Comparison of ENCODE assay signal across 8 mouse cellular contexts in genomic region chr7:114066529-114067178, GRCm38 (mm10). TPM values are rescaled to one million over a fixed set of nuclear protein-coding genes. Genes with fewer than 3 reads are reported as not detected.
A peak's percentile ranks its signal among the peaks of the same experiment; 100 is the strongest.
DNase-seq lines count a peak whose midpoint lies in the region; ATAC-seq lines count a peak whose summit lies in the region.

No protein-coding gene starts in this region.

- peaks cover 34% of the 10 kb centered on the region for H3K4me1 ChIP-seq in embryonic facial prominence, embryonic 15.5 days
- peaks cover 49% of the 10 kb centered on the region for H3K4me1 ChIP-seq in limb, embryonic 13.5 days
- peaks cover 9% of the 10 kb centered on the region for H3K4me1 ChIP-seq in midbrain, embryonic 16.5 days (ENCODE audit: control insufficient read depth, insufficient read depth, low read length)

- DNase-seq in 416B (ENCODE audit: low read depth), result peak; percentile 67
- DNase-seq in adrenal gland, postnatal 4 days (ENCODE audit: low spot score in 2 of 2), result peak; percentile 55 to 70
- DNase-seq in heart, adult 9 months (ENCODE audit: low spot score in 2 of 2), result peak; percentile 85 to 86
- DNase-seq in kidney, adult 9 months, result peak; percentile 96
- DNase-seq in spleen, postnatal 10 days (ENCODE audit: low spot score in 2 of 2), result peak; percentile 57 to 78

- no peaks in the 10 kb centered on the region for H3K9me3 ChIP-seq in embryonic facial prominence, embryonic 15.5 days (replicated peaks)
- H3K9me3 ChIP-seq in limb, embryonic 13.5 days, result no peaks in the 10 kb centered on the region
- no peaks in the 10 kb centered on the region for H3K9me3 ChIP-seq in midbrain, embryonic 16.5 days (replicated peaks; ENCODE audit: control insufficient read depth, low read length, poor library complexity, severe bottlenecking)

- no peaks in the 10 kb centered on the region for H3K36me3 ChIP-seq in embryonic facial prominence, embryonic 15.5 days
- no peaks in the 10 kb centered on the region for H3K36me3 ChIP-seq in limb, embryonic 13.5 days
- H3K36me3 ChIP-seq in midbrain, embryonic 16.5 days (ENCODE audit: control insufficient read depth, insufficient read depth, low read length), result no peaks in the 10 kb centered on the region

- H3K4me3 ChIP-seq in embryonic facial prominence, embryonic 15.5 days (replicated peaks), result peak overlapping the region; percentile 37
- peak overlapping the region; percentile 35 for H3K4me3 ChIP-seq in limb, embryonic 13.5 days
- peak overlapping the region; percentile 30 for H3K4me3 ChIP-seq in midbrain, embryonic 16.5 days (ENCODE audit: low read depth, low read length)

- H3K4me2 ChIP-seq in embryonic facial prominence, embryonic 15.5 days (replicated peaks), result peak overlapping the region; percentile 62
- H3K4me2 ChIP-seq in limb, embryonic 13.5 days (replicated peaks), result peak overlapping the region; percentile 64
- peak overlapping the region; percentile 57 for H3K4me2 ChIP-seq in midbrain, embryonic 16.5 days (ENCODE audit: low read length)

- 0 out of 2 replicates have a peak, but pooled peaks have one; percentile 20 for ATAC-seq in embryonic facial prominence, embryonic 15.5 days (ENCODE audit: insufficient number of reproducible peaks, low FRiP score, low TSS enrichment, low read depth)
- ATAC-seq in limb, embryonic 13.5 days (ENCODE audit: low FRiP score, low read depth), result peak; percentile 75
- ATAC-seq in midbrain, embryonic 16.5 days, result peak; percentile 71

- WGBS in embryonic facial prominence, embryonic 15.5 days, result 10% methylated on average over 14 of the region's 14 CpGs
- WGBS in limb, embryonic 13.5 days, result 6% methylated on average over 14 of the region's 14 CpGs
- 6% methylated on average over 14 of the region's 14 CpGs for WGBS in midbrain, embryonic 16.5 days

- H3K27ac ChIP-seq in embryonic facial prominence, embryonic 15.5 days (replicated peaks), result peak overlapping the region; percentile 71
- H3K27ac ChIP-seq in limb, embryonic 13.5 days, result no peak overlapping the region; the same call in 1 of the 2 replicates
- H3K27ac ChIP-seq in midbrain, embryonic 16.5 days (ENCODE audit: low read length), result no peak overlapping the region

- H3K27me3 ChIP-seq in embryonic facial prominence, embryonic 15.5 days, result no peaks in the 10 kb centered on the region
- H3K27me3 ChIP-seq in limb, embryonic 13.5 days, result no peaks in the 10 kb centered on the region
- H3K27me3 ChIP-seq in midbrain, embryonic 16.5 days (ENCODE audit: control insufficient read depth, insufficient read depth, low read depth, low read length), result no peaks in the 10 kb centered on the region

- no peak overlapping the region for H3K9ac ChIP-seq in embryonic facial prominence, embryonic 15.5 days
- no peak overlapping the region for H3K9ac ChIP-seq in limb, embryonic 13.5 days
- H3K9ac ChIP-seq in midbrain, embryonic 16.5 days (ENCODE audit: low read depth, low read length), result peak overlapping the region; percentile 54

RNA-seq across cellular contexts. Expression of gene Rras2, which starts 50.9 kb away (rescaled TPM):
- total RNA-seq in adrenal gland, postnatal 4 days (2021), result 10 to 100 TPM; 33.5 to 34.8 TPM
- polyA plus RNA-seq in embryonic facial prominence, embryonic 15.5 days (2015; fragmentation: Nextera tagmentation; extraction: Ambion mirVana), result 20.0 and 22.7 TPM in 2 replicates
- 21.8 and 22.2 TPM in 2 replicates for polyA plus RNA-seq in limb, embryonic 13.5 days (2015; fragmentation: Nextera tagmentation; extraction: Ambion mirVana)
- polyA plus RNA-seq in midbrain, embryonic 16.5 days (2015; fragmentation: Nextera tagmentation; extraction: Ambion mirVana), result 24.7 and 26.8 TPM in 2 replicates

Comparison
In these comparisons a context has a peak if more than half of its experiments do, and no peak if none do; other contexts are left out.
1. ATAC-seq: peak in every context shown above with its lines; median percentile 75 in limb, embryonic 13.5 days; 71 in midbrain, embryonic 16.5 days; 20 in embryonic facial prominence, embryonic 15.5 days.